Mouse (Mus musculus) lung, adult 18-20 months (tissue): ENCODE data around the gene Pbx1.

Experiments used
- DNase-seq, 2 experiments: peaks; one replicate each; pipeline ENCODE4 v3.0.0; 2022; ENCODE audit warnings: mixed read lengths in 2 of 2

Pbx1 gene

GRCm38 (mm10) chr1:168295782-168296181, 136.3 kb downstream of the Pbx1 start:
- no peak for DNase-seq

DNA sequence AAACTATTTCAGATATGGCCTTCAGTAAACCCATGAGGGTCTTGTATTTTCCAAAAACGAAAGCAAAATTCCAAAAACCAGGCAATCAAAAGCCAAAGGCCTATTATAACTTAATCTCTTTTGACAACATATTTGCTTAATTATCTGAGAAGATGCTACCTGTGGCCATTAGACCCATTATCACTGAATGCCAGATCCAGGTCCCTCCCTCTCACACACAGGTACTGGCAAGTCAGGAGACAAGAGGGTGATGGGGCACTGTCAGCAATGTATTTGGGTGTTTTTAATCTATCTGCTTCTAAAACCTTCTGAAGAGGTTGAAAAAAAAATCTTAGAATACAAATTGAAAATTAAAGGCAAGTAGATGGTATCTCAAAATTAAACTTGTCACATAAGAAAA, 138.4 kb downstream of the Pbx1 start:
- no peak for DNase-seq

DNA sequence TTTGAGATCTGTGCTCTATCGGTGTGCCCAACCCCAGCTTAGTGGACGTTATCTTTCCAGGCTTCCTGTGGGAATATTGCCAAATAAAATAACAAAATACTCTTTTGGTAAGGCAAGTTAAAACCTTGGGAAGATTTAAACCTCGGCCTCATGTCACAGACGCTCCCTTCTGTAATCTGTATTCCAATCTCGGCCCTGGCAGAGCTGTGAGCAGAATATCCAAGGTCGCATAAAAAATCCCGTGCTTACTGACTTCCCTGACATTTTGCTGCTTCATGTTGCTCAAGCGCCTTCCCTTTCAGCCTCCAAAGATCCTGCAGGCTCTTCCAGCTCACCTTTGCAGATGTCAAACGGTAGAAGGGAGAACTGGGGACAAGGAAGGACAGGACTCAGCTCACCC, 140.0 kb downstream of the Pbx1 start:
- DNase-seq: no peak

- DNase-seq: no peak
Observed at GRCm38 (mm10) chr1:168291643-168292040, 140.4 kb downstream of the Pbx1 start.

GRCm38 (mm10) chr1:168291001-168291642, 140.9 kb downstream of the Pbx1 start:
- DNase-seq: peak; percentile 62 to 78

DNA sequence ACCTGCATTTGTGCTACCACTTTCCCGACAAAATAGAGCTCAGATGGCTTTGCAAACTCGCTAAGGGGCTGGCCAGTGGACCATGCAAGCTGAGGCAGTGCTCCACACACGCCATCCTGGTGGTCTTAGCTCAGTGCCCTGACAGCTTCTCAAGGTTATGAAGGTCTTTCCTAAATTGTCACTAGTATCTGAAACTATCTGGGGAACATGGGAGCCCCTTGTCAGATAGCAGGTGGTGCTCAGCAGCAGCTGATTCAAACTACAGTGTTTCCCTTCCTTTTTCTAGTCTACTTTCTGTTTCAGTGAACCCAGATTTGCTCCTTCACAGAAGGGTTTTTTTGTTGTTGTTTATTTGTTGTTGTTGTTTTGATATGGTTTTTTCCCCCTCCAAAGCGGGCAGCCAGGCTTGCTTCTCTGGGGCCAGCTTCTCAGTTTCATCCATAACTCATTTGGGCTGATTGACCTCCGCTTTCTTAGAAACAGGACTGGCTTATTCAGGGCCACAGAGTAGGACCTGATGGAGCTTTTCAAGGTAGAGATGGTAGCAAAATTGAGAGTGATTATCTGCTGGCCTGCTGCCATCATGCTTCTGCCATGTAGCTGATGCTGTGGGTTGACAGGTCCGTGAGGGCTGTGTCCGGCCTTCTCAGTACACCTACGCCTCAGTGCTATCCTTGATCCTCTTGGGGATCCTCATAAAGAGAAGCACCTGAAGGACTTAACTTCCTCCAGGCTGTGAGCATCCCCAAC, 141.7 kb downstream of the Pbx1 start:
- DNase-seq: no peak

DNA sequence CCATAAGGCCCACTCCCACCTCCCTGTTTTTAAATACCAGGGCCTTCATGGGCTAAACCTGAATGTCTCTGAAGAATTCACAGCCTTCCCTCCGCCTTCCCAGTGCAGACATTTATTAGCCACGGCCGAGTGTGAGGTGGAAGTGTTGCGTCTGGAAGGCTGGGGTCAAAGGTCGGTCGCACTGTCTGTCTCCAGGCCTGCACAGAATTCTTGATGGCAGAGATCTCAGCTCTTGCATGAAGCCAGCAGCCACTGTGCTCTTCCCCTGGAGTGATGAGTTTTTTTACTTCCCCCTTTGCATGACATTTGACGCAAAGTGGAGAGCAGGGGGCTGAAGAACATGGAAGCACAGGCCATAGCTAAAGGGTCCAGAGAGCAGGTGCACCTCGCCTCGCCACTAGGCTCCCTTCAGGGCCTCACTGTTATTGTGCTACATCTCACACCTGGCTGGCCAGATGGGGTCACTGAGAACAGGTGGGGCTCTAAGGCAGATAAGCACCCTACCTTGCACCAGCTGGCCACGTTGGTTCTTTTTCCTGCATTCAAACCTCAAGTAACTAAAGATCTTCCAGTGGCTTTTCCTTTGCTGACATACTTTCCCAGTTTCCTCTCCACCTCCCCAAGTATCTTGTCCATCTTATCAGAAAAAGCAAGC, 143.1 kb downstream of the Pbx1 start:
- no peak for DNase-seq

DNA sequence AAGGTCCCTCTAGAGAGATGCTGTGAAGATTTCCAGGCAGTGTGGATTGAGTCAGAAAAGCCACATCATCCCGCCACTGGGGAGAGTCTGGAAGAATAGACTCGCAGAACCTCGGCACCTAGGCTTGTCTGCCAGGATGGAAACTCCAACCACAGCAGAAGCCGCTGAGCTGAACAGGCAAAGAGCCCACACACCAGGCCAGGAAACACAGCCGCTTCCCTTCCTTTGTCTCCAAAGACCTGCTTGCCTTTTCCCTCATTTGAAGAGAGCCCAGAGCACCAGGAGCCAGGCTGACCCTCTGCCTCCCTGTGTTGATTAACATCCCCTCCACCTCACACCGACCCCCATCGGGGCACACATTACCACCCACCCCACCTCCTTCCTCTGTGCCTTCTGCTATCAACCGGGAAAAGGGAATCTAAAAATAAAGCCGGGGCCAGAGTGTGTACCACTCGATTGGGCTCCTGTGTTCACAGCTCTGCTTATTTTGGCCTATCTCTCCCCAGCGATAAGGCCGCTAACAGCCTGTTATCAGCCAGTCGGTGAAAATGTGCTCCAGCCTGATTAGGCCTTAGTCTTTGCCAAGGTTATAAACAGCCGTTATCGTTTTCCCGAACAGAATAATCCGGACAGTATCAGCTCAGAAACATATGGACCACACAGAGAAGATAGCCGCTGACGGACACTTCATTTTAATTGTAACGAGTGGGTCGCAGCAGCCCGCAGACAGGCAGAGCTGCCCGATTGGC, 144.1 kb downstream of the Pbx1 start:
- DNase-seq: peak; percentile 73 to 82

DNA sequence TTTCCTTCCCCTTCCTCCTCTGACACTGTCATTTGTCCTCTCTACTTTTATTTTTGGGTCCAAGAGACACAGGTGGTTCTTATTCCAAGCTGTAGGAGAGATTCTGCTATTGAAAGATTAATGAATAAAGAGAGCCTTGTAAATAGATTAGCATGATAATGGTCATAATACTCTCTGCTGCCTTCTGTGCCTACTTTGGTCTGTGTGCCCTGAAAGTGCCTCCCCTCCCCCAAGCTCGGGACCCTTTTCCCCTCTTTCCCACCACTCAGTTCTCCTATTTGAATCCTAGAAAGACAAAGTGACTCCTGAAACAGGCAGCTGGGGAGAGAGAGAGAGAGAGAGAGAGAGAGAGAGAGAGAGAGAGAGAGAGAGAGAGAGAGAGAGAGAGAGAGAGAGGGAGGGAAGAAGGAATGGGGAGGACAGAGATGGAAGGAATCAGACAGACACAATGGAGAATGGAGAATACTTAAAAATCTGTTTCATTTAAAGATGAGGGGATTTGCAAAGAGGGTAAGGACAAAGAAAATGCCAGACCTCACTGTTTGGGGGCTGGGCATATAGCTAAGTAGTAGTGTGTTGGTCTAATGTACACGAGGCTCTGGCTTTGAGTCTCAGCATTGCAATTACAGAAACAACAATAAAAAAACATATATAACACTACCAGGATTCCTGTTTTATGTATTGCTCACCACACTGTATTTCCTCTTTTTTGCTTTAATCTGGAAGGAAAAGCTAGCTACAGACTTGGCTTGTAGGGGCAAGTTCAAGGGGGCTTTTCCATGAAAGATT, 145.0 kb downstream of the Pbx1 start:
- no peak for DNase-seq

GRCm38 (mm10) chr1:168284566-168285141, 147.4 kb downstream of the Pbx1 start:
- no peak for DNase-seq

DNA sequence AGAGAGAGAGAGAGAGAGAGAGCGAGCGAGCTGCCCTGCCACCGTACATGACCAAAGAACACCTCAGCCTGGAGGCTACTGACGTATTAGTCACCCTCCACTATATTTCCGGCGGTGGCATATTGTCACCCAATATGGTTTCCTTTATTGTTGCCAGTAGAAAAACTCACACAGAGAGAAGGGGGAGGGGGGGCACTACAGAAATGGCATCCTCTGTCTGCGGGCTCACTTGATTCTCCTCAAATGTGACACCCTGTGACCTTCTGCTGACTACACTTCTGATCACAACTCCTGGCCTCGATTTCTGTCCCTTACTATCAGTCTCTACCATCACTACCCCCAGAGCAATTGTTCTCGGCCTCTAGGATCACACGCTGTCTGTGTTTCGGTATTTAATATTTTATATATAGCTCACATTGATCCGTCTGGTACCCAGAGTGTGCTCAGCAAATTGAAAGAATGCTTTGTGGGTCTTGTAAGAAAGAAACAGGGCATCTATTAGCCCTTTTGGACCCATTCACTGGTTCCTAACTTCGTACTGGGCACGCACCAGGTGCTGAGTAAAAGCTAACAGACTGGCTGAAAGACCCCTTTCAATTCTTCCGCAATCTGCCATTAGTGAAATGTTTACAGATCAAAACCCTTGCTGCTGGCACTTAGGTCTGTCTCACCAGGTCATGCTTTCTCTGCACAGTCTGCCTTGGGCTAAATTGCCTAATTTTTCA, 148.1 kb downstream of the Pbx1 start:
- no peak for DNase-seq

- DNase-seq: no peak
Observed at GRCm38 (mm10) chr1:168283421-168283820, 148.6 kb downstream of the Pbx1 start.

DNA sequence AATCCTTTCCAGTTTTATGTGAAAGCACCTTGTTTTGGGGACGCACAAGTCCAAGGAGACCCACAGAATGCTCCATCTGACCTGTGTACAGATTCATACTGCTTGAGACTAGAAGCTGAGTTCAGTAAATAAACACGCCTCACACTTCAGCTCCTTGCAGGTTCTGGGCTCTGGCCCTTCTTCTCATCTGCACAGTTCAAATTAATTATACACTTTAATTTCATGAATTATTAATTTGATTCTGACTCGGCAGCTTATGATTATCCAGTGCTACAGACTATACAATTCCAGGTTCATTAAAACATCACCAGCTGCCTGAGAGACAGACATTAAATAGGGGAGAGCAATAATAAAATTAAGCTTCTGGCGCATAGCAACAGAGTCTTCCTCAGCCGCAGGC, 156.4 kb downstream of the Pbx1 start:
- DNase-seq: no peak

GRCm38 (mm10) chr1:168274296-168274695, 157.8 kb downstream of the Pbx1 start:
- DNase-seq: no peak

DNA sequence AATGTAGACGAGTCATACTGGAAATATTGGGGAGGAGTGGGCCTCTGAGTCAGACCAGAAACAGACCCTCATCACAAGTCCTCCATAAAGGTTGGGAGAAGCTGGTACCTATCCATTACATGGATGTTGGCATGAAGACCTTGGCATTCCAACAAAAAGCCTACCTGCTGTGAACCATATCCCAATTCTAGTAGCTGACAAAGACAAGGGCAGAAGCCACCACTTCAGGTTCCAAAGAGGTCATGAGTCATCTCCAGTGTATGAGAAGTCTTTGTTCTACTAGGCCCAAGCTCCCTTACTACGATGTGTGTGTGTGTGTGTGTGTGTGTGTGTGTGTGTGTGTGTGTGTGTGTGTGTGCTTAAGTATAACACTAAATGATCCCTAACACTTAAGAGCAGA, 160.0 kb downstream of the Pbx1 start:
- no peak for DNase-seq

GRCm38 (mm10) chr1:168271207-168271606, 160.9 kb downstream of the Pbx1 start:
- no peak for DNase-seq

GRCm38 (mm10) chr1:168268751-168269623, 163.1 kb downstream of the Pbx1 start:
- no peak for DNase-seq

DNA sequence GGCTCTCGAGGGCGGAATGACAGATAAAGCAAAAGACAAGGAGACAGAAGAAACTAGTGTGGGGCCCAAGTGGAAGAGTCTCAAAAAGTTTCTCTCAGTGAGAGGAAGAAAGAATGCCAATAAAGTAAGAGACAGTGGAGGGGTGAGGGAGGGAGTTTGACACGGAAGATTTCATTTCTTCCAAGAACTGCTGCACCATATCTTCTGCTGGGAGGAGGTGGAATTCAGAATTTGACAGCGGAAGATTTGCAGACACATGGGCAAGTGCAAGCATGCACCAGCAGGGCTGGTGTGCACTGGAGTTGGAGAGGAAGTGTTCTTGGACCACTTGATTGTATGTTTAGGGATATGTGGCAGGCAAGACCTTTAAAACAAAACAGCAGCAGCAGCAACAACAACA, 163.8 kb downstream of the Pbx1 start:
- no peak for DNase-seq

GRCm38 (mm10) chr1:168265594-168266390, 166.3 kb downstream of the Pbx1 start:
- no peak for DNase-seq

DNA sequence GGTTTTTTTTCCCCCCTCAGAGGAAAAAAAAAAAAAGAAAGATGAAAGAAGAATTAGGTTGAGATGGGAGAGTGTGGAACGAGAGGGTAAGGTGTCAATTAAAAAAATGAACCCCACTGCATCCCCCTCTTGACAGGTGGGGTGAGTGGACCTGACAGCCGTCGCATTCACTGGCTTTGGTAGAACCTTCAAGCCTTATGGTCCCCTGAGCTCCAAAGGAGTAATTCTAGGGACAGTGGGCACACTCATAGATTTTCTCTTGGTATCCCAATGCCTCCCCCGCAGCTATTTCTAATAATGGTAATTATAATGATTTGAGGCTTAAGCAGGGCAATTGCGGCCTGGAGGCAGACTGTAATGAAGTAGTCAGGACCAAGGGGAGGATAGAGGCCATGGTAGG, 167.0 kb downstream of the Pbx1 start:
- DNase-seq: no peak
